Mouse (Mus musculus) c-Kit-negative CD71-positive TER-119-positive erythroid progenitor cells, embryonic 14.5 days (primary cell): Measurements from ENCODE around the gene Fbxl13.

Source experiments
- DNase-seq: peaks from one replicate; pipeline ENCODE4 v3.0.0-alpha.2; 2013; ENCODE audit warnings: low read depth, low spot score

Fbxl13 gene

DNA sequence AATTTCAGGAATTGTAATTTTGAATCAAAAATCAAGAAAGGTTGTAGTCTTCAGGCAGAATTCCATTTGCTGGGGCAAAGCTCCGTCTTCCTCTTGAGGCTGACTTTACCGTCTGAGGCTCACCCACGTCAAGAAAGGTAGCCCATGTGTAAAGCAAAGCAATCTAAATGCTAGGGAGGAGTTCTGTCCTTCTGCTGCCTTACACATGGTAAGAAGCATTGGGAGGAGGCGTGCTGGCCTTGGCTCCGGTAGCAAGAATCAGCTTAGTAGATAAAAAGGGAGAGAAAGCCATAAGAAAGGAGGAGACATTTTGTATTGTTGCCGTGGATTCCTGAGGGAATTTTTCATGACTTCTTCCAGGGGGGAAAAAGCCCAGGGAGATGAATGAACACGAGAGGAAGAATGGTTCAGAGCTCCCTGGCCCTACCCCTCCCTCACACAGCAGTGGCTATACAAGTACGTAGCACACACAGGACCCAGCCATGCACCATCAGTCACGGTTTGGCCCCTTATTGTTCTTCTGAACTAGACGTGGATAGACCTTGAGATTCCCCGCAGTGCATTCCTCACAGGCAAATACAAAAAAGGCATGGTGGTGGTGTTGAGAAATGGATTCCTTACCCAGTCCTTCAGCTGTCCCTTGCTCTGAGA, 118.5 kb downstream of the Fbxl13 start:
- no peak for DNase-seq

DNA sequence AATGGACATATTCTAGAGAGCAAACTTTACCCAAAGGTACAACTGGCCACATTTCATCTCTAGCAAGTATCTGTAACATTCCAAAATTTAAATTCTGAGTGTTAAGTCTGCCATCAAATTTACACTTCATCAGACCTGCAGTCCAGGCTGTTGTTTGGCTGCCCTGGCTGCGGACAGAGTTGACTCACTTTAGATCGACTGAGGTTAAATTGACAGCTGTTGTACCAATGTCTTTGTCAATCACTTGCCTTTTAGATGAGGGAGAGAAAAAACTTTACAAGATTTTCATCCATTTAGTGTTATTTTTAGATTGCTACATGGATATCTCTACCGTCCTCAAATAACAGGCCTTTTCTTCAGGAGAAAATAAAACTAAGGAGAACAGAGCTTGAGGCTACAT, 126.3 kb downstream of the Fbxl13 start:
- no peak for DNase-seq

DNA sequence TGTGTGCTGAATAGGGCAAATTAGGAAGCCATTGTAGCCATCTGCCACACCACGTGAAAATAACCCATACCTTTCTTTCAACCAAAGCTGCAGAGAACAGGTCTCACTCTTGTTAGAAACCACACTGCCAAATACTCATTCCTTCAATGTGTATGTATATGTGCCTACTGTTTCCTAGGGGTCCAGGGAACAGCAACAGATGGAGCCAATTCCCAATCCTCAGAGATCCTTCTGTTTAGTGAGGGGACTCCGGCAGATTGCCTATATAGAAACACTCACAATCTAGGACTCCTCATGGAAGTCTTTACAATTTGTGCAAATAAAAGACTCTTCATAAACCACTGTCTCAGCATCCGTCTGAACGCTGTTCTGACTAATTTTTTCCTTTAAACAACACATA, 127.2 kb downstream of the Fbxl13 start:
- DNase-seq, result no peak

DNA sequence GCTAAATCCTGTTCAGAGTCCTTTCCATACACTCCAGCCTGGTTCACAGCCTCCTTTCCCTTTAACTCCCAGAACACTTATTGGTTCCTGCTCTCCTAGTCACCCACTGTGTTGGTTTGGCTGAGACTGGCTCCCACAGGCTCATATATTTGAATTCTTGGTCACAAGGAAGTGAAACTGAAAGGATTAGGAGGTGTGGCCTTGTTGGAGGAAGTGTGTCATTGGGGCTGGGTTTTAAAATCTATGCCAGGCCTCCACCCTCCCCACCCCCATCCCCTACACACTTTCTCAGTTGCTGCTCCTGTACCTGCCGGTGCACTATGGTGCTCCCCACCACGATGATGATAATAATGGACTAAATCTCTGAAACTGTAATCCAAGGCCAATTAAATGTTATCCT, 127.9 kb downstream of the Fbxl13 start:
- DNase-seq, result no peak

DNA sequence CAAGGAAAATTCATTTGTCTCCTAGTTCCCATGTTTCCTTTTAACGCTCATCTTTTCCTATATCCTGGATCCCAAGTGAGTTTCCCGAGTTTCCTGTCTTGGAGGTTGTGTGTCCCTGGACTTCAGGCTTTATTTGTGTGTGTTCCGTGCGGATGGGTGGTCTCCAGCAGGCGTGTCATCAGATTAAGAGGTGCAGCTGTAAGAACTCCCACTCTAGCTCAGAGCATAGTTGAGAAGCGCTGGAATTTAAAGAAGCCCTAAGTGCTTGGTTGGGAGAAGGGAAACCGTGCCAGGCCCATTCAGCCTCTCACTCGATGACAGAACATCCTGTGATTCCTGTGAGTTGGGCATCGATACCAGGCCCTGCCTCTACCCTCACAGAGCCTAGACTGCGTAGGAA, 132.1 kb downstream of the Fbxl13 start:
- DNase-seq, result no peak

DNA sequence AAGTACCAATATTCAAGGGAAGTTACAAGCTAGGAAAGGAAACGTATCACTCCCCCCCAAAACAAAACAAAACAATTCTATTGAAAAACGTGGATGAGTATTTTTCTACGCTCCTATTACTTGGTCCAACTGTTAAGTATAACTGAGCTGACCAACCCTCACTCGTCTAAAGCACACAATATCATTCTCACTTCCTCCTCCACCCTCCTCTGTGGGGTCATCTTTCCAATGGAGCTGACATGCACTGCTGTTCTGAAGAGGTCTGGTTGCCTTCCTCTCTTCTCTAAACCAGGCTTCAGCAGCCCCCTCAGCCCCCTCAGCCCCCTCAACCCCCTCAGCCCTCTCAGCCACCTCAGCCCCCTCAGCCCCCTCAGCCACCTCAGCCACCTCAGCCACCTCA, 135.6 kb downstream of the Fbxl13 start:
- DNase-seq, result no peak

DNA sequence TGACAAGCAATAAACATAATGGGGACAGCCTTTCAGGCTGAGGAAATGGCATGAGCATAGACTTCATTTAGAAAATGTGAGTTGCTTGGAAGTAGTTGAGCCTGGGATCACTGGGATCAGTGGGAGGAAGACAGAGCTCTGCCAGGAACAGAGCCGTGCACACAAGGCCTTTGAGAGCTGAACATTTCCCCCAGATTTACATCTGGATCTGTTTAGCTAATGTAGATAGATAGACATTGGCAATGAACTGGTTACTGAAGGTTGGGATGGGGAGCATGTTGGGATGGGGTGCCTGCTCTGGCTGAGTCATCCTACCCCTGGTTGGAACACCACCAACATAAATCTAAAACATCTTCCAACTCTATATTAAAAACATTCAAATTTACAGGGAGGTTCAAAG, 138.5 kb downstream of the Fbxl13 start:
- no peak for DNase-seq

DNA sequence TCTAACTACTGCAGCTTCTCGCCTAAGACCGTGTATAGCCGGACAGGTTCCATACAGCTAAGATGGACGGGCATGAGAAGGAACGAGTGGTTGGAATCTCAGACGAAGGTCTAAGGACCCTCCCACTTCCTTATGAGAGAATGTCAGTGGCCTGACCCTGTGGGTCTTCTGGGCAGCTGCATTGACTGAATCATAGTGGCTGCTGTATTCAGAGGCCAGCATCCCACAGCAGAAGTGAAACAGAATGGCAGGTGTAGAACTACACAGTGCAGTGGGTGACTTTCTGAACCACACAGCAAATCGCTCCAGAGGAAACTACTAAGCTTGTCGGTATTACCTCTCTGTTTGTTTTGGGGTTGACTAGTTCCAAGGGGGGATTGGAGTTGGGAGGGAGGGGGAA, 140.3 kb downstream of the Fbxl13 start:
- no peak for DNase-seq

DNA sequence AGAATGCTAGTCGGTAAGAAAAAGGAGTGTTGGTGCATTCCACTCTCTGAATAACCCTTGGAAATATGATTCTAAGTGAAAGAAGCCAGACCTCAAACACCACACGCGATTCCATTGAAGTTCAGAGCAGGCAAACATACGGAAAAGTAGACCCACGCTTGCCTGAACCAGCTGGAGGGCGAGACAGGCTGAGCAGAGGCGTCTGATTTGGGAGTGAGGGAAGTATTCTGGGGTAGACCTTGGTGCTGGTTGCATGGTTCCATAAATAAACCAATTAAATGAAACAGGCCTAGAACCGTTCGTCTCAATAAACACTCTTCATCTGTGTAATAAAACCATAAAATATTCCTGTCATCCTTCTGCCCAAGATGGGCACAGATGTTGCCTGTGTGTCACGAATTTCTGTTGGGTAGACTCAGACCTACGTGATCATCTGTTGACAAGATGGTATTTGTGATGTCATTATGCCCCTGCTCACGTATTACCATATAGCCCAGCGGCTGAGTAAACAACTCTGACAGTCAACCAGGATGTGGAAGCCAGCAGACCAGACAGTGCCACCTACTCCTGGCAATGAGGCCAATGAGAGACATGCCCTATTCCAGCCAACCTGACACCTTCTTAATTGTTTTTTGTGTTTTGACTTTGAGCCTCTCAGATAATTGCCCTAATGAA, 142.4 kb downstream of the Fbxl13 start:
- no peak for DNase-seq

DNA sequence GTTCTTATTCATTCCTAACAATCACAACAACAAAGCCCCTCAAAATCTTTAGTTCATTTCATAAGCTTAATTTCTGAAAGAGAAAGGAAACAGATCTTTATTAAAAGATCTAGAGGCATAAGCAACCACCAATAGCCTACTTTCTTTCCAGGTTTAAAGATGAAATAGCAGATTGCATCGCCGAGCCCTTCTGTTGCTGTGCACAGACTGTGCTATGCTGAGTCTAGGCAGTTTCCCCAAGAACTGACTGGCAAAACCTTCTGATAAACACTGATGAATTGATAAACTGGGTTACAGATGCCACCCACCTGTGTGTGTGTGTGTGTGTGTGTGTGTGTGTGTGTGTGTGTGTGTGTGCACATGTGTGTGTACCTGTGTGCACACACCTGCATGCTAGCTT, 144.5 kb downstream of the Fbxl13 start:
- DNase-seq, result no peak

DNA sequence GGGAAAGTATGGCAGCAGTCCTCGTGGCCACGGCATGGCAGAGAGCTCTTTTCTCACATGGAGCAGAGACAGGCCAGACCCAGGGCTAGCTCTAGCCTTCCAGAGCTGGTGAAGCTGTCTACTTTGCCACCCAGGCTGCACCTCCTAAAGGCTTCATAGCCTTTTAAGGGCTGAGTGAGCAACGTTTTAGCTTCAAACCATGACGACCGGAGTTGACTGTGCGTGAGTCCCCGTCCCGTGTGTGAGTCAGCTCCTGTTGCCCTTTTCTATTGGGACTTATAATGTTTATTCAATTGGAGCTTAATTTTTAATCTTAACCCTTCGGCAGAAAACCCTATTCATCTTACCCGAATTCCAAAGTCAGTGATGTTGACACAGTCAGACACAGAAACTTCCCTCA, 145.3 kb downstream of the Fbxl13 start:
- DNase-seq, result no peak

DNA sequence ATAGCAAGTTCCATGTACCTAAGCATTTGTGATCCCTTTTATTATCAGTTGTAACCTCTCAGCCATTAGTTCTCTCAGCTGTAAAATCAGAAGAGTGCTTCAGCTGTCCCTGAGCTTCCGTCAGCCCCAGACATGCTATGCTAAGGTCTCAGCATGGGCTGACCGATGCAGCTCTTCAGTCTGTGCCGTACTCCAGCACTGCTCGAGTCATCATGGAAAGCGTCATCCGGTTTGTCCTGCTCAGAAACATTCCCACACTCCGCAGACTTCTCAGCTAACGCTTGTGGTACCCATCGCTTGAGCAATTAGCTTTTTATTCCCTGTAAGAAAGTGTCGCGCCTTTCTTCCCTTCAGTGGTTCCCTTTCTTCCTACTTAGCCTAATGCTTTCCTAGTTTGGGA, 146.5 kb downstream of the Fbxl13 start:
- DNase-seq, result no peak

DNA sequence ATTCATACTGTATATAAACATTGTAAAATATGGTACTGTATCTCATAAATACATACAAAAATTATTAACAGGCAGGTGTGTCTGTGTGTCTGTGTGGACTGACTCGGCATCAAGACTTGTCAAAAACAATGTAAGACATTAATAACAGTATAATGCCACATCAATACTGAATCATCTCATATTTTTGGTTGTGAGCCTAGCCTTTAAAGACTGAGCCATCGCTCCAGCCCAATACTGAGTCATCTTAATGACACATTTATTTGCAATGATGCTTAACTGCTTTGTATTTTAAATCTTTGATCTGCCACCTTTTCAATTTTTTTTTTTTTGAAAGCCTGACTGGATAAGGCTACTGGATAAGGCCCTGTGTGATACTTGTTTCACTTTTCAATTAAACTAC, 146.9 kb downstream of the Fbxl13 start:
- no peak for DNase-seq

DNA sequence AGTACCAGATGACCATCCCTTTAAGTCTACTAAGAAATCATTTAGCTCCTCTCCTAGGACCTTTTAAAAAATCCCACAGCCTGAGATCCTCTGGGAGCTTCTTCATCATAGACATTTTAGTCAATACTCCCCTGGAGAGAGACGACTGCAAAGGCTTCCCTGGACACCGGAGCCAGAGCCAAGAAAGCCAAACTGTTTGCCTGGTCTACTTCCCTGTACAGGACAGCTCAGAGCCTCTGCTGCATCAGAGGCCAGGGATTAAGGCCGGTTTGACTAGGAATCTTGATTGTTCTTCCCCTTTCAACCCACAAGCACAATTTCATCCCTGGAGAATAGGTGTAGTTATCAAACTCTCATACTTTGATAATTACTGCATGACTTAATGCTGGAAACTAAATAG, 148.6 kb downstream of the Fbxl13 start:
- DNase-seq, result no peak

DNA sequence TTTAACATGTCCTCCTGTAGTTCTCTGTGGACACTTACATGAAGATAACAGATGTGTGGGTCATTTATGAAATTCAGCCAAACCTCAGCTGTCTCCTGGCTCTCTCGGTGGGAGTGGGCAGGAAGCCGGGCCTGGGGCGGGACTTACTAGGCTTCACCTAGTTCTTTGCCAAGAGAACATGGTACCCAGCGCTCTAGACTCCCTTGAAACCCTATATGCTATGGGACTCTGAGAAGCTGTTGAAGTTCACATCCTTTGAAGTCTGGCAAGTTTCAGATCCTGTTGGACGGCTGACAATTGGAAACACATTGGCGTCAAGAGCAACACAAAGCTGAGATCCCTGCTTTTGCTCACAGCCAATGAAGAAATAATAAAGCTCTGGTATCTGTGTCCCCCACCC, 149.1 kb downstream of the Fbxl13 start:
- DNase-seq, result no peak

DNA sequence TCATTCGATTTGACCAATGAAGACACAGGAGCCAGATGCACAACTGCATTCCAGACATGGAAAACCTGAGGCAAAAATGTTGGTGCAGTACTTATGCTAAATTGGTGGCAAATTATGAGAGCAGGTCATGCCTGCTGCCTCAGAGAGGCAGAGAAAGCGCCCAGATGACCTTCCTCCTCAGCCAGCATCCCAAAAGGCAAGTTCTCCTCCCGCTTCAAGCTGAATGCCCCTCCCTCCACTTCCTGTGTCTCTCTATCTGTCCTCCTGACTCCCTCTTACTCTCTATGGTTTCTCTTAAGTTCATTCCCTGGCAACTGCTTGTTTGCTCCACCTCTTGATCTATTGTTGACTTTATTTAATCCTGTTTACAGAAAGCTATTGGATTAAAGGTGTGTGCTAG, 150.7 kb downstream of the Fbxl13 start:
- no peak for DNase-seq

DNA sequence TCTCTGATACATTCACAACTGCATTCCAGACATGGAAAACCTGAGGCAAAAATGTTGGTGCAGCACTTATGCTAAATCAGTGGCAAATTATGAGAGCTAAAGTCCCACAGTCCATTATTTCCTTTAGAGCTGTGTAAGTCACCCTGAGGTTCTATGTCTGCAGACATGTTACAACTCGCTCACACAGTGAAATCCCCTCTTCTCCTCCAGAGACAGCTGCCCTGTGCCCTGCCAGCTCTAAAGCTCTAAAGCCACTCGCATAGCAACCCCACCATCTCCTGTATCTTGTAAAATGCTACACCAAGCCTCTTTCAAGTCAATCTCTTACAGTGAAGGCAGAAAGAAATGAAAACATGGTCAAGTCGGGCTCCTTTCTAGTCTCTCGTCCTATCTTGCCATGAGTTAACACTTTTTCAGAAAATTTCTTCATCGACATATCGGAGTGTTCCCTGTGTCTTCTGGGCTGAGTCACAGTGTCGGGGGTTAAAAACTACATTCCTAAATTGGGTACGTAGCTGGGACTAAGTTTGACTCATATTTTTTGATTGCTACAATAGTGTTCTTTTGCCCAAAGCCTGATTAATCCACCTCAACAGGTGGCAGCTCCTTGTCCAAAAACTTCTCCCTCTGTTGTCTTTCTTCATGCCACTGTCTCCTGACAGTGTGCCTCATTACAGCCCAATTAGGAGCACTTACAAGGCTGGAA, 152.0 kb downstream of the Fbxl13 start:
- no peak for DNase-seq

DNA sequence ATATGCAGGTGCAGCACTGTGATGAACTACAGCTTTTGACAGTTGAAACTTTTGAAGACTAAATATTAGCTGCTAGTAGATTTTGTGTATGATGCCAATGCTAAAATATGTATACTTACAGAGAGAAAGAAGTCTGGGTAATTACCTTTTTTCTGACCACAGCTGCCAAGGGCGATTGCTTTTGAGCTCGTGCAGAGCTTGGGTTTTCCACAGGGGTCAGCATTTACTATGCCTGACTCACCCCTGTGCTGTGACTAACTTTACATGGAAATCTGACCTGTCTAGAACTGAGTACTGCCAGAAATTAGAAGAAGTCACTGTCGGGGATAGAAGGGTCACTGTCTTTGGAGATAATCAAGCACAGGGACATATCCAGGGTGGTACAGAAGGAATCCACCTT, 153.2 kb downstream of the Fbxl13 start:
- DNase-seq, result no peak

DNA sequence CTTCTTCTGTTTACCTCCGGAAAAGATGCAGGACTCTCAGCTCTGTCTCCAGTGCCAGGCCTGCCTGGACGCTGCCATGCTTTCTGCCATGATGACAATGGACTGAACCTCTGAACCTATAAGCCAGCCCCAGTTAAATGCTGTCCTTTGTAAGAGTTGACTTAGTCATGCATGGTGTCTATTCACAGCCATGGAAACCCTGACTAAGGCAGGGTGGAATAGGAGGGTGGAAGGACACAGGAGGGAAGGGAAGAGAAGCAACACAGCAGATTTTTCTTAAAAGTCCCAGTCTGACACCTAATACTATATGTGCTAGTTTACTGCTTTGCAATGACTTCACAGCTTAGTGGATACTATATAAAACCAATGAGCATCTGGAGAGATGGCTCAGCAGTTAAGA, 154.0 kb downstream of the Fbxl13 start:
- DNase-seq, result no peak

DNA sequence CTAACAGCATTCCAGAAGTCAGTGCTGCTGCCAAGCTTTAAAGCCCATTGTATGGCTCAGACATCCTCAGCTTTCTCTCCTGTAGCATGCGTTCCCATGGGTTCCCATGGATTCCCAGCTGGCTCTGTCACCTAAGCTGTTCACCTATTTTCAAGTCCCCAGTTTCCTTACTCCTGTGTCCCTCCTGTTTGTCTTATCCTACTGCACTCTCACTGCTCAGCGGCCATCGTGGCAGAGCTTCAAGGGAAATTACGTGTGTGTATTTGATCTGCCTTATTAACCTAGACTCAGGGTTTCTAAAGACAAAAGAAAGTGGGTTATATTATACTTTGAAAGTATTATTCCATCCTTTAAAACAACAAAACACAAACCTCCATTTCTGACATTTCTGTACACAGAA, 156.3 kb downstream of the Fbxl13 start:
- DNase-seq, result no peak

DNA sequence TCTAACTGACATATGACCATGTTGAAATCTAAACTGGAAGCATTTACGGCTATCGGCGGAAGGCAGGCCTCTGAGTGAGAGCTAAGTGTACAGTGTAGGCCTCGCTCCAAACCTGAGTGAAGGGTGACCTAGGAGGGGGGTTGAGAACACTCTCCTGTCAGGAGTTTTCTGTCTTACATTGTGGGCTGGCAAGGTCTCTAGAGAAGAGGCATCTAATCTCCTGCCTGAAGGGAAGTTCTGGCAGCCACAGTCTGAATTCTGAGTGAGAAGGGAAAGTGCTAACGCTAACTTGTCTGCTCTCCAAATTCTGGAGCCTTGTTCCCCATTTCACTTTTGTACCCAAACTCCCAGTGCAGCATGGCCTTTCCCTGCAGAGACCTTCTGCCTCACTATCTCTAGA, 156.9 kb downstream of the Fbxl13 start:
- no peak for DNase-seq

DNA sequence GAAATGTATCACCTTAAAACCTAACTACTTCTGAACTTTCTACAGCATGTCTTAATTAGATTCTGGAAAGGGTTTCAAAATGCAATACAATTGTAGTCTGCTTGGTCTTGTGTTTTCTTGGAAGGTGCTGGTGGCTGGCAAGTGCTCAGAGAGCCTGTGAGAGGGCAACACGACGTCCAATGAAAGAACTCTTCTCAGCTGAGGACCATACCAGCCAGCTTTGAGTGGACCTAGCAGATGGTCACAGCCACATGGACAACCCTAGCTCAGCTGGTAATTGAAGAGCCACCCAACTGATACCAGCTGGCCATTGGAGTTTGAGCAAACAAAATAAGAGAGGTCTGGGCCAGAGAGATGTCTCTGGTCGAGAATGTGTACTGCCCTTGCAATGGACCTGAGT, 157.7 kb downstream of the Fbxl13 start:
- no peak for DNase-seq

DNA sequence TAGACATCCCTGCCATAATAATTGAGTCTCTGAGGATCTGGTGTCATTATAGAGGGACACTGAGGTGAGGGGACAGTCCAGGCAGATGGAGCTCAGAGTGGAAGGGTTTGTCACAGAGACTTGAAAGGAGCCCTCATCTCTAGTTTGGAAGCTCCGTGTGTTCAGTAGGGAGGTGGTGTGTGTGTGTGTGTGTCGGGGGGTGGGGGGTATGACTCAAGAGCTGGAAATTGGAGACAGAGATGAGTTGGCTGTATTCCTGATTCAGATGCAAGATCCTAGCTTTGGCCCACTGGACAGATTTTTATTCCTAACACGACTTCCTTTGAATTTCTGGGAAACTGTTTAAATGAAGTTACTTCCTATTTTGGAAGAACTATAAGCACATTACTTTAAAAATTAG, 158.1 kb downstream of the Fbxl13 start:
- no peak for DNase-seq
